Mouse (Mus musculus) monocyte, adult 2 months (primary cell): Measurements from ENCODE around the gene Fkrp.

Source experiments
- DNase-seq, 2 experiments: peaks; one replicate each; pipeline ENCODE4 v3.0.0; 2022; ENCODE audit warnings: low spot score in 2 of 2, low read depth in 1 of 2

Gene Fkrp

DNA sequence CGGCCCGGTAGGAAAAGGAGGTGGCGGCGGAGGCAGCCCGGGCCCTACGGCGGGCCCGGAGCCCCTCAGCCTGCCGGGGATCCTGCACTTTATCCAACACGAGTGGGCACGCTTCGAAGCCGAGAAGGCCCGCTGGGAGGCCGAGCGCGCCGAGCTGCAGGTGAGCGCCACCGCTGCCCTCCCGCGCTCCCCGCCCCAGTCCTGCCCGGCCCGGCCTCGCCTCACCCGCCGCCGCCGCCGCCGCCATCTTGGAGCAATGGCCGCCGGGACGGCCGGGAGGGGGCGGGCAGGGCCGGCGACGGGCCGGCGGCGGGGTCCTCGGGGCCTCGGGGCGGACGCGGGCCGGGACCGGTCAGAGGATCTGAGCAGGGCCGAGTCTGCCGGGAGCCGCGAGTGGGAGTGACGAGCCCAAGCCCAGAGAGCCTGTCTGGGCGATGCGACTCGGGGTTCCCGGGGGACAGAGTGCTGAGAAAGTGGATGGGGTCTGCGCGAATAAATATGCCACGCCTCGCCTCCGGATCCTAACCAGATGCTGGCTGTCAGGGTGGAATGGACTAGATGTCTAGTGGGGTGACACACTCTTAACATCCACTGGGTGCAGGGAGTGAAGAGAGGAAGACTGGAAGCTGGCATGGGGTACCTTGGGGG, at the start of gene Fkrp:
TSS of gene Fkrp (minus strand) at position 258 of the 648 bp plus-strand sequence.
- DNase-seq: no peak

DNA sequence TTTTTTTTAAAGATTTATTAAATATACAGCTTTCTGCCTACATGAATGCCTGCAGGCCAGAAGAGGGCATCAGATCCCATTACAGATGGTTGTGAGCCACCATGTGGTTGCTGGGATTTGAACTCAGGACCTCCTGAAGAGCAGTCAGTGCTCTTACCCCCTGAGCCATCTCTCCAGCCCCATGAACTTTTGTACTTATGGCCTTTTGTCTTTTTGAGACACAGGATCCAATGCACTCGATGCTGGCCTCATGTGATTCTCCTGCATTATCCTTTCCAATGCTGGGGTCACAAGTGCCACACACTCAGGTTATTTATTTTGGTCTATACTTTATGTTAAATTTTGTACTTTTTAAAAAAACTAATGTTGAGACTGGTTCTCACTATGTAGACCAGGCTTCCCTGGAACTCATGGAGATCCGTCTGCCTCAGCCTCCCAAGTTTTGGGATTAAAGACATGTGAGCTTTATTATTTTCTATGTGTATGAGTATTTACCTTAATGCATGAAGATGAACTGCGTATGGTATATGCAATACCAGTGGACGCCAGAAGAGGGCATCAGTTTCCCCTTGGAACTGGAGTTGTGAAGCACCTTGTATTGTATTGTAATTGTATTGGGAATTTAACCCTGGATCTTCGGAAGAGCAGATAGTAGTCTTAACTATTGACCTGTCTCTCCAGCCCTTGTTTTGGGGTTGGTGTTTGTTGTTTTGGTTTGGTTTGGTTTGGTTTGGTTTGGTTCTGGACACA, 43.5 kb upstream of the Fkrp start:
- DNase-seq: no peak

DNA sequence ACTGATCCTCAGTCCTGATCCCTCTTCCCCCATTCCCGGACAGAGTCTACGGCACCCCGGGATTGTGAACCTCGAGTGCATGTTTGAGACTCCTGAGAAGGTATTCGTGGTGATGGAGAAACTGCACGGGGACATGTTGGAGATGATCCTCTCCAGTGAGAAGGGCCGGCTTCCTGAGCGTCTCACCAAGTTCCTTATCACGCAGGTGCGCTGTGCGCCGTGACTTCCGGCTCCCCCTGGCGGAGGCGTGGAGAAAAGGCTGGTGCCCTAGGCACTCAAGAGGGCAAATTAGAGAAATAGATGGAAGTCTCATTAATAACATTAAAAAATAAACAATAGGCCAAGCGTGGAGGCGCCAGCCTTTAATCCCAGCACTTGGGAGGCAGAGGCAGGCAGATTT, 41.8 kb upstream of the Fkrp start:
- DNase-seq: no peak

DNA sequence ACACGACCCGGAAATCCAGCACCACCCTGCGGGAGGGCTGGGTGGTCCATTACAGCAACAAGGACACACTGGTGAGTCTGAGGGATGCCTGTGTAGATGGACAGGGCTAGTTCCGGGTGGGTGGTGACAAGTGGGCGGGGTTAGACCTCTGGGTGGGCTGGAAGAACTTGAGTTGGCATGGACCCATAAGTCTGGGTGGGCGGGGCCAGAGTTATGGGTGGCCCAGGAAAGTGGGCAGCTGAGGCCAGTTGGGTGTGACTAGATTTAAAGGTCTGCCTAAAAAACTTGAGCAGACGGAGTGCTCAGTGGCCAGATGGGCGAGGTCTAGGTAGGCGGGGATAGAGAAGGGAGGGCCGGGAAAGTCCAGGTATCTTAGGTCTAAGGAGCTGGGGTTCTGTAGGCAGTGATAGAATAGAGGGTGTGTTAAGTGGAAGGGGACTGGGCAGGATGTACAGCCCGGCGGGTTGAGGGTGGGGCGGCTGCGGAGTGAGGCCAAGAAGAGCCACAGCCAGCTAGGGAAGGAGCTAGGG, 36.8 kb upstream of the Fkrp start:
- DNase-seq: no peak

DNA sequence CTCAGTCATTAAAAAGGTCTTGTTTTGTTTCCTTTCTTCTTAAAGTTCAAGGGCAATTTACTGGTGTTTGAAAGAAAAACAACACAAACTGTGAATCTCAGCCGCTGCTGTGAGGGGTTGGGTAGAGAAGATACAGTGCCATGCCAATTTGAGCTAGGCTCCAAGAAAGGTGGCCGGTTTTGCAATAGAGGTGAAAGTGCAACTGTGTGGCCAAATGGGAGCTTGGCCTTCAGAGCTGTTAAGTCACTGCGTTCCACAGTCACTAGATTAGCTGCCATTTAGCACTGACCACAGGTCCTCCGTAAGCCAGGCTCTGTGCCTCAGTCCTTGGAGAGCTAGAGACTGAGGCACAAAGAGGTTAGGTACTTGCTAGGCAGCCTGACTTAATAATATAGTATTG, 35.1 kb upstream of the Fkrp start:
- DNase-seq: no peak

DNA sequence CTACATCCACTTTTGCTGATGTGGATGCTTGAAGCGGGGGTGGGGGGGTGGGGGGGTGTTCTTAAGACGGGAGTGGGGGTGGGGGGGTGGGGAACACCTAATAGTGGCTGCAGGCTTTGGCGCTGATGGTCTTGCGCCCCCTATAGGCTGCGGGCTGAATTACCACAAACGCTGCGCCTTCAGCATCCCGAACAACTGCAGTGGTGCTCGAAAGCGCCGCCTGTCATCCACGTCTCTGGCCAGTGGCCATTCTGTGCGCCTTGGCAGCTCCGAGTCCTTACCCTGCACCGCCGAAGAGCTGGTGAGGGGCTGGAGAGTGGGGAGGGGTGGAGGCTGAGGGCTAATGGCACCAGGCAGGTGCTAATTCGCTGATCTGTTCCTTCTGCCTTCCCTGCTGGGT, 32.0 kb upstream of the Fkrp start:
- no peak for DNase-seq

DNA sequence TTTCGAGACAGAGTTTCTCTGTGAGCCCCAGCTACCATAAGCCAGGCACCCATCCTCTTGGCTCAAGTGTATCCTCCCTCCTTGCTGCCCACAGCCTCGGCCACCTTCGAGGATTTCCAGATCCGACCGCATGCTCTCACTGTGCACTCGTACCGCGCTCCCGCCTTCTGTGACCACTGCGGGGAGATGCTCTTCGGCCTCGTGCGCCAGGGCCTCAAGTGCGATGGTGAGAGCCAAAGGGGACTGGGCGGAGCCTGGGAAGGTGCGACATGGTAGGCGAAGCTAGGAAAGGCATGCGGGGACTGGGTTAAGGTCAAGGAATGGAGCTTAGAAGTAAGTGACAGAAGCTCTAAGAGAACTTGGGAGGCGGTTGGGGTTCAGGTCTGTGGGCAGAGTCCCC, 31.0 kb upstream of the Fkrp start:
- DNase-seq: no peak

DNA sequence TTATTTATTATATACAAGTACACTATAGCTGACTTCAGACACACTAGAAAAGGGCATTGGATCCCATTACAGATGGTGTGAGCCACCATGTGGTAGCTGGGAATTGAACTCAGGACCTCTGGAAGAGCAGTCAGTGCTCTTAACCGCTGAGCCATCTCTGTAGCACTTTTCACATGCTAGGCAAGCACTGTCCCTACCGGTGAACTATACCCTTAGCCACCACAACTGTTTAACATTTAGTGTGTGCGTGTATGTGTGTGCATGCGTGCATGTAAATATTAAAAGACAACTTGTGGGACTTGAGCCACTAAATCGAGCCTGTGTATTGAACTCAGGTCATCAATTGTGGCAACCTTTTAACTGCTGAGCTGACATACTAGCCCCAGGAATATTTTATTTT, 30.2 kb upstream of the Fkrp start:
- DNase-seq: no peak

DNA sequence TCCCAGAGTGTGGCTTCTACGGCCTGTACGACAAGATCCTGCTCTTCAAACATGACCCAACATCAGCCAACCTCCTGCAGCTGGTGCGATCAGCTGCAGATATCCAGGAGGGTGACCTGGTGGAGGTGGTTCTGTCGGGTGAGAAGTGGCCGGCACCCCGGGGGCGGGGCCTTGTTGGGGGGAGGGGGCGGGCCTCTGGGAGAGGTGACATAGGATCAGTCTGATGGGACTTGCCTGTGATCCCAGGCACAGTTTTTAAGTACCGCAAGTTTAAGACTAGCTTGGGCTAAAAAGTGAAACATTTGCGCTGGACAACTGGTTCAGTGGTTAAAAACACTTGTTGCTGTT, 29.3 kb upstream of the Fkrp start:
- DNase-seq: no peak

DNA sequence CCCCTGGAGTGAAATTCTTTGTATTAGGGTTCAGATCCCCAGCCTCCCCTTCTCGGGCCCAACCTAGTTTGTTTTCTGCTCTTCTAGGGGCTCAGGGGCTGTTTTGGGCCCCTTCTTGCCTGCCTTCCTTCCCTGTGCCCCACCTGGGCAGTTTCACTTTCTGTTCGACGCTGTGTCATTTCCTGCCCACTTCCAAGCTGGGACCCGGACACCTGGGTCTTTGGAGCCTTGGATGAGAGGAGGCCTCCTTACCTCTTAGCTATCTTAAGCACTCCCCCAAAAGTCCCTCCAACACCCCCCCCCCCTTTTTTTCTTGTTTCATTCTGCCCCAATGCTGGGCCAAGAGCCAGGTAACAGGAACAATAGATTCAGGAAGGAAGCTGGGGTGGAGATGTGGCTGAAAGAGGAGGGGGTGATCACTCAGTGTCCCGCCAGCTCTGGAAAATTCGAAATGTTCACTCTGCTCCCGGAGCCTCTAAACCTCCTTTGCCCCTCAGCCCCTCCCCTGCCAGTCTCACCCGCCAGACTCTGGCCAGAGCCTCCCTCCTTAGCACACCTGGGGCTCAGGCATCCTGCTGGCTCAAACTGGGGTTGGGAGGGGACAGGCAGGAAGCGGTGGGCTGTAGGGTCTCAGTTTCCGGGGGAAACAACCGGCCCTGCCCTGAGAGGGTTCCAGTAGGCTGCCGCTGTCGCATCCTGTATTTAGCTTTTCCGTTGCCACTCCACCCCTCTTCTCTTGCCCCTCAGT, 28.7 kb upstream of the Fkrp start:
- no peak for DNase-seq

DNA sequence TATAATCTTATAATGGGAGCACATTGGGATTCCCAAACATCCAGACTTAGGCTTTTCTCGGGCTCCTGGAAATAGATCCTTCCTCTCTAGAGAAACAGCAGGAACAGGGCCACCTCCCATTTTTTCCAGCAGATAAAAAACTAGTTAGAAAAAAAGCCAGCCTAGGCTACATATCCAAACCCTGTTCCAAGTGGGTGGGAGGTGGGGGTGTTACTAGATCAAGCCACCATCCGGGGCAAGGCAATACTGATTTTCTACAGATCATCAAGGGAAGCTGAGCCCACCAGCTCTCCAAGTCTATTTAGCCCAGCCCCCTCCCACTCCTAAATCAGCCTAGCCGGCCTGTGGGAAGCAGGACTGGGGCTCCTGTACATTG, 28.2 kb upstream of the Fkrp start:
- no peak for DNase-seq

DNA sequence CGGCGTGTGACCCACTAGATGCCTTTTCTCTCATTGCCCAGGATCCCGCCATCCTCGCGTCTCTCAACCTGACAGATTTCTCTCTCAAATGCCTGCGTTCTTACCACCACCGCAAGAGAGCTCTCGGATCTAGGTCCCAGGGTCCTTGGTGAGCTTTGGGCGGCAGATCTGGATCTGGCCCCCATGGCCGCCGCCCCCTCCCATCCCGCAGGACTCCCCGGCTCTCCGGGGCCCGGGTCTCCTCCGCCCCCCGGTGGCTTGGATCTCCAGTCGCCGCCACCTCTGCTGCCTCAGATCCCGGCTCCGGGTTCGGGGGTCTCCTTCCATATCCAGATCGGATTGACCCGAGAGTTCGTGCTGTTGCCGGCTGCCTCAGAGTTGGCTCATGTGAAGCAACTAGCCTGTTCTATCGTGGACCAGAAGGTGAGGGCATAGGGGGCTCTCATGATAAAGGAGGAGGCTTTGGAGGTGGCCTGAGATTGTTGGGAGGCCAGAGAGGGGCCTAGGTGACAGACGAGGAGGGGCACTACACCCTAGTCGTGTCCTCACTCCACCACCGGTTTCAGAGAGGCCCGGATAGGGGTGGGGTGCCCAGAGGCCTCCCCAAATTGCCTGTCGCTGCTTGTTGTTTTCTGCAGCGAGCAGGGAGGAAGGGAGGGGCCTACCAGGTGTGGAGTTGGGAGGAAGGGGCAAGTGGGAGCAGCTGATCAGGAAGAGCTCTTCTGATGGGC, 27.1 kb upstream of the Fkrp start:
- DNase-seq: no peak

DNA sequence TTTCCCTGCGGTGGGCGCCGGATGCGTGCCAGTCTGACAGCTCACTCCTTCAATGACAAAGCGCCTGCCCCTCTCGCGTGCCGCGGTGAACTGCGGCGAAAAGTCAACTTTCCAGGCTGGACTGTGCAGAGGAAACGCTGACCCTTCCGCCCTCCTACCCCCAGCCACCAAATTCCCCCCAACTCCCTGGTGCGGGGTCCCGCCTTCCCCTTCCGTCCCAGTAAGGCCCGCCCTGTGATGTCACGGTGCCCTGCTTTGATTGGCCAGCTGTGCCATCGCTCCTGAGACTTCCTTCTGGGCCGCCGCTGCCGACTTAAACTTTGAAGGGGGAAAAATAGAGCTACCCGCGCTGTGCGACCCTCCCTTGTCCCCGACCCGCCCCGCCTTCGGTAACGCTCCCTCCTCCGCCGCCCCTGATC, 26.1 kb upstream of the Fkrp start, which contains the start of gene Prkd2:
TSS of gene Prkd2 (plus strand) at position 258 of the 419 bp plus-strand sequence.
- DNase-seq: peak; percentile 36 to 76

DNA sequence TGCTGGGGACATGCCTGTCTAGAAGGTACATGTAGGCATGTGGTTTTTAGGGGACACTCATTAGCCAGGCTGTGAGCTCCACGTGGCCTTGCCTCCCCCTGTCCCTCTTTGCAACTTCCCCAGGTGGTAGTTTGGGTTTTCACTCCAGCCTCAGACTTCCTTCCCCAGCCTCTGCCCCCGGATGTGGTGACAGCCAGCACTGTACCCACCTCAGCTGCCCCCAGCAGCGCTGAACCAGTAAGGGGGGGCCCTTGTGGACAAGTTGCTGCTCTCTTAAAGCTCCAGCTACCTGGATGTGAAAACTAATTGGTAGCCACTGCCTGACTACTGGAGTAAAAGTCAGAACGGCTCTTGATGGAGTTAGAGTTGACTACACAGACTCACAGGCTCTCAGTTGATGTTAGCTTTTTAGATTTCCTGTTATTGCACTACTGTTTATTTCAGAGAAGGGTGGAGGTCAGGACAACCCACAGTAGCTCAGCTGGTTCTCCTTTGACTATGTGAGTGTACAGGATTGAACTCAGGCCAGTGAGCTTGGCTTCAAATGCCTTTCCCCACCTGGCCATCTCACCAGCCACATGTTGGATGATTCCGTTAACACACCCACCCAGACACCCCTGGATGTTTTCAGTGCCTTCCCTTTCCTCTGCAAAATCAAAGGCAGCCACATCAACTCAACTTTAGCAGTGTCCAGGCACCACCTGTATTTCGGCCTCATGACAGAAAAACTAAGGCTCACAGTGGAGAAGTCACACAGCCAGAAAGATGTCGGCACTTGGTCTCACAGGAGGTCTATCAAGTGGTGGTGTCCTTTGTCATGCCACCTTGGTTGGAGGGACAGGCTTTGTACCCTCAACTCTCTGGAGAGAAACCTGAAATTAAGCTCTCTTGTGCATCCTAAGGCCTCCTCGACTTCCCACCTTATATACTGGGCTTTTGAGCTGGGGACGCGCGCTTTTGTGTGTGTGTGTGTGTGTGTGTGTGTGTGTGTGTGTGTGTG, 25.3 kb upstream of the Fkrp start:
- DNase-seq: no peak

DNA sequence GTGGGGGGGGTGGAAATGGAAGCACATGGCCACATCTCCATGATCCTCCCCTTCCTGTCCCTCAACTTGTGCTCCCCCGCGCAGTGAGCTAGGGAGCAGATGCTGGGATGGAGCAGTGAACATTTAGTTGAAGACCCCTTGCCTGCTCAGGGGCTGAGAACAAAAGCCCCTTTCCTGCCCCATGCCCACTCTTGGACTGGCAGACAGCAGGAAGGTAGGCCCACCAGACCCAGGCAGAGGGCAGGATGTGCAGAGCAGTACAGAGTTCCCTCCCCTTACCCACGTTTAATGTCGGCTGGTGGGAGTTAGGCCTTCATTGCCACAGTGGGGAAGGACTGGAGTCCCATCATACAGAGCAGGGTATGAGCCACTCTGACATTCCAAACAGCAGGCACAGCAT, 24.5 kb upstream of the Fkrp start:
- DNase-seq: no peak

DNA sequence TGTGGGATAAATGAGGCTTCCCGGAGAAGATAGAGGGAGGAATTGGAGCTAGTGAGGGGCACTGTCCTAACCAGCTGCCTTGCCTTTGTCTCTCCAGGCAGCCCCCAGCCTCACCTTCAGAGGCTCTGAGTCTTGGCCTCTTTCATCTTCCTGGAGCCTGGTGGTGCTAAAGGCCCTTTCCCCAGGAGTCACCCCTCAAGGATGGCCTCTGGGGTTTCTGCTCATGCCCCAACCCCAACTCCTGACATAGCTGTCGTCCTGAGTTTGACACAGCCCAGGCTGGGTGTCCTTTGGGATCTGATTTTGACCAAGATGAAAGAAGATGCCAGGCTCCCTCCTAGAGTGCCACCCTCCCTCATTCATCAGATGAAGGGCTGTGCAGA, 23.6 kb upstream of the Fkrp start:
- no peak for DNase-seq

DNA sequence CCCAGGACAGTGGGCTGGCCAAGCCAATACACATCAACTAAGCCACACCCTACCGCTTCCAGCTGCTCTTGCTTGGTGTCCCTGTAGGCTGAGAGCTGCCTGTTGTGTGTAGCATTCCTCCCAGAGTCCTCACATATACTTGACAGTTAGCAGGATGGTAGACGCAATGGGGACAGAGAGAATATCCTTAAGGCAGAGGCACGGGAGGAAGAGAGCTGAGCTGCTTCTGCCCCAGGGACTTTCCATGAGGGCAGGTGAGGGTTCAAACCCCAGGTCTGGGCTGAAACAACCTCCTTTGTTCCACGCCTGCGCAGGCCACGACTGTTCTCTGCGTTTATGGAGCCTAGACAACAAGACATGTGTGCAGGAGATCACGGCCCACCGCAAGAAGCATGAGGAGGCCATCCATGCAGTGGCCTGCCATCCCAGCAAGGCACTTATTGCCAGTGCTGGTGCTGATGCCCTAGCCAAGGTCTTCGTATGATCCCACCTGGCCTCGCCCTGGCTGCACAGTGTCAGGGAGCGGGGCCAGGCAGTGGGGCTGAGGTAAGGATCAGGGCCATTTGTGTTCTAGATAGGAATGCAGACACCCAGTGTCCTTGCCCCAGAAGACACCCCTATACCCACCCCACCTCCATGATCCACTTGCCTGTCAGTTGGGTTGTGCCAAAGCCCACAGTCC, 23.0 kb upstream of the Fkrp start:
- DNase-seq: no peak

DNA sequence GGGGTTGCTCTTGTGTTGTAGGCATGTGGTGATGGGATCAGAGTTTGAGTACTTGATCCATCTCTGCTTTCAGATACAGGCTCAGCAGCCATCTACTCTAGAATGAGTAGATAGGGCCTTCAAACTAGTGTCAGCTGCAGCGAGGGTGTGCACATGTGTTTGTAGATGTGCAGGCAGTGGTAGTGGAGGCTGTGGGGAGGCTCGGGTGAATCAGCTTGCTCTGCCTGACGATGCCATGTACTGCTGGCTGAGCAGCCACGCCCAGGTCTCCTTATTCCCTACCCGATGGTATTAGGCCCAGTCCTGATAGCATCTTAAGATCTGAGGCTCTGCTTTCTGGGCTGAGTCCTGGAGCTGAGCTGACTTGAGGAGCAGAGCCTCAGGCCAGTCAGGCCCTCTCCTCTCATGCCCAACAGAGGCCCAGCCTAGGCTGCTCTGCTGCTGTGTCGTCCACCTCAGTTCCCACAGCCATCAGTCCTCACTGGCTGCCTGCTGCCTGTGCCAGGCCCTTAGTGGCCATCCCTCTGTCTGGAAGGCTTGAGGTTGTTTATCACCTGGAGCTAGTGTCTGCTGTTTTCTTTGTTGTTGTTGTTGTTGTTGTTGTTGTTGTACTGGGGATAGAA, 22.4 kb upstream of the Fkrp start:
- no peak for DNase-seq
